Mouse (Mus musculus): Measurements from ENCODE around the gene Farsa.

DNA sequence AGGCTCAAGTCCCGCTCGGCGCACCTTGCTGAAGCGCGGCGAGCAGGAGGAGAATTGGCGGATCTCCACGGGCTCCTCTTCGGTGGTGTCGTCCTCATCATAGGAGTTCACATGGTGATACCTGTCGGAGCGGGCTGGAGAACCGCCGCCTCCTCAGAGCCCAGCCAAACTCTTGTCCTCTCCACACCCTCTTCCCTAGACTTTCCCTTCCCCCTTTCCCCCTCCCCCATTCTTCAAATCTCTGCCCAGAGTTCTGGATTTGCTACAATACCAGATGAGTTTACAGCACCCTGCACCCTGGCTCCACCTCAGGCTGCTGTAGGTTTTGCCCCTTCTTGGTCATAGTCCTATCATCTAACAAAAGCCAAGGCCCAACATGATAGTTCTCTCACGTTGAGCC lies 61.9 kb downstream of the Farsa start:
- TF ChIP-seq EP300 (IDR thresholded peaks at IDR 0.05; ENCODE audit: low read depth) (no peak), CTCF (IDR thresholded peaks at IDR 0.05; ENCODE audit: low read depth) (no peak)
